Mouse (Mus musculus) layer of hippocampus, adult 11-12 months (tissue): ENCODE results near the gene Mbtps2.

Experiments
- DNase-seq: peaks from one replicate; pipeline ENCODE4 v3.0.0; 2022; ENCODE audit warnings: low spot score

The Mbtps2 gene

DNA sequence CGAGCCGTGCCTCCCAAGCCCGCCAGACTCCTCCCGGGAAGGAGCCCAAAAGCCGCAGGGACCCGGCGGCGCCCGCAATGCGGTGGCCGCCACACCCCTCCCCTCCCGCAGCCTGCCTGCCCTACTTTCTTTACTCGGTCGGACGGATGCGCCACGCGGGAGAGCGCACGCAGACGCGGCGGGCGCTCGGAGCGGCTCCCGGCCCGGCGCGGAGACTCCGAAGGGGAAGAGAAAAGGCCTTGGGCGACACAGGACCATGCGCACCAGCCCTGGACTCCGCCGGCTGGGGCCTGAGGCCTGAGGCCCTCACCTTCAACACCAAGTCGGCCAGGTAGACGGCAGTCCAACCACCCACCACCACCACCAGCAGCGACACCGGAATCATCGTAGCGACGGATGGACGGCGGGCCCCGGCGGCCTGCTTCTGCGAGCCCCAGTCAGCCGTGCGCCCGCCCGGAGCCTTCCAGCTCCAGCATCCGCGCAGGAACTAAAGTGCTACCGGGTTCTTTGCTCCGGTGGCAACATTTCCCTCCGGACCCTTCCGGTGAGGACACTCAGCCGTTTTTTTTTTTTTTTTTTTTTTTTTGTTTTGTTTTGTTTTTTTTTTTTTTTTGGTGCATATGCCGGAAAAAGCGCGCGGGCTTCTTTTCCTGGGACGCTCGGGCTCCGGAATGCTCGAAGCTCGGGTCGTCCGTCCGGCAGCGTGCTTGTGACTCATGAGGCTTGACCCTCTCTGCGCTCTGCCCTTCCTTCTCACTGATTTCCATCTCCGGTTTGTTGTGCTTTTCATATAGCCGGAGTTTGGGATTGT is at the start of gene Mbtps2:
Gene Mbtps2, minus strand, starts transcription at position 530 of the 811 bp plus-strand sequence.
- DNase-seq: peak; percentile 57

DNA sequence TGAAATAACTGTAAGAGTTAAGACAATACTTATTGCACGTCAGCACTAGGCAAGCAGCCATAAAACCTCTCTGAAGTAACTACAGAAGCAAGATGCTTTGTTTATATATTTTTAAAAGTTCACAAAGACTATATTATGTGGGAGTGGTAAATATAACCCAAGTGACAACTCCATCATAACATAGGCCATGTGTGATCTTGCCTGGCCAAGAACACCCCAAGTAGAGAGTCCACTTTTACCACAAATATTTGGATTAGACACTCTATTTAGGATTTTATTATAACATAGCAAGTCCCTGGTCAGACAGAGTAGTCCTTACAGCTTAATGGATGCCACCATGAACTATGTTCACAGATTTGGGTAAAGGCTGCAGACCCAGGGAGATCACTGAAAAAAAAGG is 47.9 kb upstream of the Mbtps2 start:
- no peak for DNase-seq

DNA sequence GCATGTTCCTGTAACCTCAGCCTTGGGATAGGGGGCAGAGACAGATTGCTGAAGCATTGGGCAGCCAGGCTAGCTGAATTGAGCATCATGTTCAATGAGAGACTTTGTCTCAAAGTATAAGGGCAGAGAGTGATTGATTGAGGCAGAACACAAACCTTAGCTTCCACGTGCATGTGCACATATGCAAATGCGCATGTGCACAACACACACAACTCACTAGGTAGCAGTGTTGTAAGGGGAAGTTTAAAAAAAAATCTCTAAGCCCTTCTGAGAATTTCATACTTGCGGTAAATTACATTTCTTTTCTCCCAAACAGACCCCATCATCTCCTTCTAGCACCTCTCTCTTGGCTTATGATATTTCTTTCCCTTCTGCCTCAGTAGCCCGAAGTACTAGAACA is 46.2 kb upstream of the Mbtps2 start:
- no peak for DNase-seq

DNA sequence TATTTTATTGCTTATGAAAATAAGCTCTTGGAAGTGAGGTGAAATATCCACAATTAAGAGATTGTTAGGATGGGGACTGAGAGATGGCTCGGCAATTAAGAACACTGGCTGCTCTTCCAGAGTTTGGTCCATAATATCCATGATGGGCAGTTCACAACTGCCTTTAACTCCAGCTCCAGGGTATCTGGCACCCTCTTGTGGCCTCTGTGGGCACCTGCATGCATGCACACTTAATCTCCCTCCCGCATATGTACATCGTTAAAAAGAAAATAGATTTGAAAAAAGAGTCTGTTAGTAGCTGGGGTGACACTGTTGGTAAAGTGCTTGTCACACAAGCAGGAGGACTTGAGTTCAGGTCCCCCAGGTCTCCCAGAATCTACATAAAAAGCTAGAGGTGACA is 45.8 kb upstream of the Mbtps2 start:
- peak; percentile 40 for DNase-seq

DNA sequence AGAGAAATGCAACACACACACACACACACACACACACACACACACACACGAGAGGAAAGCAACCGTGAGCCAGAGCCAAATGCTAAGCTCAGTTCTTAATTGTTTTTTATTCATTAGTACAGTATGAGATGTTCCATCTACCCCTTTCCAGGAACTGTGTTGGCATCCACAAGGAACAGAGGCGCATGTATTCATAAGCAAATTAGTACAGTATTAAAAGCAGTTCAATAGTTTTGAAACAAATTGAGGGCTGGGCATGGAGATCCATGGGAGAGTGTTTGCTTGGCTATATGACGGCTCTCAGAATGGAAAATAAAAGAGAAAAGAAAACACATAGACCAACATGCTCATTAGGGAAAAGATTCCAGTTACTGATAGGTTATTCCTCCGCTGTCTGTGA is 44.3 kb upstream of the Mbtps2 start:
- no peak for DNase-seq

DNA sequence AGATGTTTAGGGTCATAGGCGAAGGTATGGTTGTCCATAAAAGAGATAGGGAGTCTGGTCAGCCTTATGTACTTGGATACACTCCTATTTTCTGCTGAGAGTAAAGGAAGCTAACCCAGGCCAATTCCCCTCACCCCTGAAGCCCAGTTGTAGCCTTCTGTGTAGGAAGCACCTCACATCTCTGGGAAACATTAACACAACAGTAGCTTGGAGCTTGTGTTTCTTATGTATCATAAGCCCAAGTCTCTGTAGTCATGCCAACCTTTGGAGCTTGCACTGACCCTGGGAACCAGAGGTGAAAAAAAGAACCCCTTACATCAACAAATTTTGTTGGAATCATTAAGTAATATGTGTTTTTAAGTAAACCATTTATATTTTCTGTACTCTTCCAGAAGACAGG is 38.7 kb upstream of the Mbtps2 start:
- no peak for DNase-seq

DNA sequence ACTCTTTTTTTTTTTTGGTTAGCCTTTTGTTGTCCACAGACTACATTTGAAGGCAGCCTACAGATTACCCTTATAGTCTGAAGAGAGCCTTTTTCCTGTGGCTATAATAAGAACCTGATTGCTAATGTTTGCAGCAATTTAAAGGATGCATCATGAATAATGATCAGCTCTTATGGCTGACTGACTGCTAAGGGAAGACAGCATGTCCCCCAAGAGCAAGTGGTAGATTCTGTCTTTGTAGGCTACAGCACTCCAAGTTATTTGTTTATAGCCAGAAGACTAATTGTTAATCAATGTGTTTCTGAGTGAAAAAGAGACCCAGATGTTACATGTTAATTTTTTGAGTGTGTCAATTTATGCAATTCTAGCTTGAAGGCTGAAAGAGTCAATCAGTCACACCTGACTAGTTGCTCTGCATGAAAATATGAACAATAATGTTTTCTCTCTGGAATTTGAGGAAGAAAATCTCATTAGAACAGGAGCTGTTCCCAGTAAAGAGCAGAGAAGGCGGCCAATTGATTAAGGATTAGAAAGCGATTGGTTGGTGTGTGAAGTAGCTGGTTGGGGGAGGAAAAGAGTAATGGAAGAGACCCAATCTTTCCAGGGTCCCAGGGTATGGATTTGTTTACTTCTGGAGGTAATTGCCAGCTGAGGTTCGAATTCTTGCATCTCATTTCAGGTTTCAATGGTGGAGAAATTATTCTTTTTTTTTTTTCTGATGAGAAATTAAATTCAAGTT is 35.3 kb upstream of the Mbtps2 start:
- no peak for DNase-seq

DNA sequence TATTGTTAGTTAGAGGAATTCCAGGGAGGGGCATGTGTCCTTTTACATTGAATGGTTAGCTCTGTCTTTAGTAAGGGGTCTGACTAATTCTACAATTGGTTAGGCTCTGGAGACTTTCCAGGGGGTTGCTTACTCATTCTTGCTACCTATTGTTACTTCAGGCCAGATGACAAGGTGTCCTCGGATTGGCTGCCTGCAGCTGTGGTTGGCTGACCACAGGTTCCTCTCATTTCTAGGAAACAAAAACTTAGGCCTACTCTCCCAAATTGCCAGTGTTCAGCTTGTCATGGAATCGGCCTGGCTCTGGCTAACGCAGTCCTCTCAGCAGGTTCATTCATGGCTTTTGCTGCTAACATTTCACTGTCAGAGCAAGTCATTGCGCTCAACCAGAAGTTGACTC is 31.8 kb upstream of the Mbtps2 start:
- DNase-seq: no peak

DNA sequence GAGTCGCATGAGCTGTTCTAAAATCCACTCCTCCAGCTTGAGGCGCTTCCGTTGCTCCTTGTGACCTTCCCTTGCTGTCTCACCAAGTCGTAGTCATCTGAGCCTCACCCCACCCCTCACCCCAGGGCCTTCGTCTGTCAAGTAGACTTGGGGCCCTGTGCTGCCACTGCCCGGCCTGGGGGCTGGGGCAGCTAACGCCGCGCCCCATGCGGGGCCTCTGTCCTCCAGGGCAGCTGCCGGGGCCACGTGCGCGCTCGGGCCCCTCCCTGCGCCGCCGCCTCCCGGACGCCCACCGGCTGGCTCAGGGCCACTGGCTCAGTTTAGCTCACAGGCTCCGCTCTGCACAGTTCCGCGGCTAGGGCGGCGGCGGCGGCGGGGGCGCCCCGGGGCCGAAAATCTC is 14.4 kb upstream of the Mbtps2 start:
- DNase-seq: peak; percentile 20

DNA sequence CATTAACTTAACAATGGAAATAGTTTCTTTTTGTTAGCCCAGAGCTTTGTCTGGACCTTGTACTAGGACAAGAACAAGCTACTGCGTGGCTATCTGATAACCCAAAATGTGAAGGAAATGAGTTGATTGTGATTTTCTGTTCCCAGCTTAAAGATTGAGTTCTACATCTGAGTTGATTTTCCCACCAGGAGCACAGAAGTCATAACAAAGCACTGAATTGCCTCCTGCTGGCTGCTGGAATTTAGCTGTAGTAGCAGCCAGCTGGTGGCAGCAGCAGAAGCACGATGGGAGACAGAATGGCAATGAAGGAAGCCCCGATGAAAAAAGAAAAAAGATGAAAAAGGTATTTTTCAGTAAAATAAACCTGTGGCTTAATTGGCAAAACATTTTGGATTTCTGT is 2.9 kb upstream of the Mbtps2 start:
- DNase-seq: peak; percentile 39

DNA sequence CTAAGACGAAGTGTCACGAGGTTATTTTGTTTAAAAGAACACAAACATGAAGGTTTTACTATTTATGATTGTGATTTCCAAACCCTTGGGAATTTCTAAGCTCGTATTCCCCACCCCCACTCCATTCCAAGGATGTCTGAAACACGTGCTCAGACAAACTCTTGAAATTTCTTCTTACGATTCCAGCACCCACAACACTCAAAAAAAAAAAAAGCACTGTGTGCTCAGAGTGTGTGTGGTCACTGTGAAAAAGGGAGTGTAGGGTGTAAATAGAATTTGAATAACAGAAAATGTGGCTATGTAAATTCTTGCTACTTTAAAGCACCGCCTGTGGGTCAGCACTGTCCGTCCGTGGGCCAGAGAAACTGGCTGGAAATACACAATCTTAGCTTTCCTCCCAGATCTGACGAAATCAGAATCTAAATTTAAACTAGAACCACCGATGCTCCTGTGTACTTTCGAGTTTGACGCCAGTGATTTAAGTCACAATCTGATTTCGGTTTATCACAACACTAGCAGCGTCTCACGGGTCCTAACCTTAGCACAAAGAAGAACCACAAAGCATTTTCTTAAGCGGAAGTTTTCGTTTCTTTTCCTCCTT is 830 bp downstream of the Mbtps2 start:
- no peak for DNase-seq

DNA sequence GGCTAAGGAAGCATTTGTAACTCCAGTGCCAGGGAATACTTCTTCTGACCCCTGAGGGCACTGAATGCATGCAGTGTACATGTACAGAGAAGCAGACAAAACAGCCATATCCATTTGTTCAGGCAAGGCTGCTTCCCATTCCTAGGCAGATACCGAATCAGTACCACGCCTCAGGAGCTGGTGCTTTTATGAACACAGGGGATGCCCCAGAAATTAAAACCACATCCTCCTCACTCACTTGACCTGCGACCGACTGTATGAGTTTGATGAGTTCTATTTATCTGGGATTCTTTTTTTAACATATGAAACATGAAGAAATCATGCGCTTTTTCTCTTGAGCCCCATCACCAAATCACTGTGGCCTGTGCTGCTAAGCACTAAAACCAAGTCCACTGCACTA is 1.7 kb downstream of the Mbtps2 start:
- no peak for DNase-seq

DNA sequence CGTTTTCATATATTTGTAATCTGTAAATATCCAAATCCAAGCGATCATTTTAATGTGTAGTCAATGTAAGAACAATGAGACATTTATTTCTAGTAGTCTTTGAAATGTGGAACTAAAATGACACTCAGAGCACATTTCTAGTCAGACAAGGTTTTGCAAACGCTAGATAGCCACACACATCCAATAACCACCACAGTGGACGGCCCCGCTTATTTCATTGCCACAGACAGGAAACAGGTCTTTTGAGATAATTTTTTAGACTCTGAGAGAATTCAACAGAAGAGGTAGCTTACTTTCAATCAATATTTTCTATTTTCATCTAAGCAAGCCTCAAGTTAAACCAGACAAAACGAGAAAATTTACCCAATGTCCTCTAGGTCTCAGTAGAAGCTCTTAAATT is 2.6 kb downstream of the Mbtps2 start:
- no peak for DNase-seq

DNA sequence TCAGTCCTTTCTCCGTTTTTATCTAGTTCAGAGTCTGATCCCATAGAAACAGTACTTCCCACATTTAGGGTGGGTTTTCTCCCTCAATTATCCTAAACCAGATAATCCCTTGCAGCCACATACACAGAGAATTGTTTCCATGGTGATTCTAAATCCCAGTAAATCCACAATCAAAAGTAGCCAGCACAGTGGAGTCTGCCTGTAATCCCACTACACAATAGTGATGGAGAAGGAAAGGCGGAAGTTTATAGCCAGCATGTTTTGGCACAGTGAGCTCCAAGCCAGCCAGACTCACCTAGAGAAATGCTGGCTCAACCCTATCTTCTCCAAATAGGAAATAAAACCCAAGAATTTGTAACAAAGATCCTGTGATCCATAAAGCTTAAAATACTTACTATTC is 3.9 kb downstream of the Mbtps2 start:
- no peak for DNase-seq

DNA sequence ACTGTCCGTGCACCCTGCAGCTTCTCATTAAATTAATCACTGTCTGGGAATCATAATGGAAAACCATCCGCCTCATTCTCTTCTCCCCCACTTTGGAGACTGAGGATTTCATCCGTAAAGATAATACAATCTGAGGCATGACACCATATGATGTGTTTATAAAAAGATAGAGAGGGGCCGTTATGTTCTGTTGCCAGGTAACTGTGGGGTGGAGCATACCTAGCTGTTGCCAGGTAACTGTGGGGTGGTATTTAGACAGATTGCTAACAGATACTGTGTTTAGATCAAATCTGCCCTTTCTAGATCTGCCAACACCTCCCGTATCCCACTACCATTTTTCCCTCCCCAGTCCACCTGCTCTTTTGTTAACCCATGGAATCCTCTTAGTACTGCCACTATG is 11.5 kb downstream of the Mbtps2 start:
- DNase-seq: no peak

DNA sequence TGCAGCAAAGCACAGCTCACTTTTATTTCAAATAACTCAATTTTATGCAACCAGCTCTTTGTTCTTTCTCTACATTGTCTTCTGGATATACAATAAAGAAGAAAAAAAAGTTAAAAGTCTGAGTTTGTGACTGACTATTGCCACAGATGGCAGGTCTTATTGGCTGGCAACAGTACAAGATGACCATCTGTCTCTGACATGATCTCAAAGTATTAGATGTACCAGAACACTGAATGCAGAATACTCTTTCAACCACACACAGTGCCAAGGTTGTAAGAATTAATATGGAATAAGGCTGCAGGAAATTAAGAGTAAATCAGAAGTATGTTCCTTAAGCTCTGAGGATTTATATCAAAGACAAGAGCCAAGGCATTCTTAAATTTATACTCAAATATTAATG is 12.1 kb downstream of the Mbtps2 start:
- peak; percentile 9 for DNase-seq

DNA sequence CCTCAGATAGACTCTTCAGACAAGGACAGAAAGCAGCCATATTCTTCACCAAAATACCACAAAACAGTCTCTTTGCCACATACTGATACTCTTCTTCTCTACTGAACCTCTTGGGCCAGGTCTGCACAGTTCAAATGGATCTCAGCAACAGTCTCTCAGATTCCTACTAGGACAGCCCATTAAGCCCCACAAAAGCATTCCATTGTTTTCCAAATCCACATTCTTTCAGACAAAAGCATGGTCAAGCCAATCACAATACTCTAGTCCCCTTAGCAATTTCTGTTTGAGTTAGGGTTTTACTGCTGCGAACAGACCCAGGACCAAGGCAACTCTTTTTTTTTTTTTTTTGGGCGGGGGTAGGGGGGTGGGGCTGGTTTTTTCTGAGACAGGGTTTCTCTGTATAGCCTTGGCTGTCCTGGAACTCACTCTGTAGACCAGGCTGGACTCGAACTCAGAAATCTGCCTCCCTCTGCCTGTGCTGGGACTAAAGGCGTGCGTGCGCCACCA is 19.4 kb downstream of the Mbtps2 start:
- no peak for DNase-seq

DNA sequence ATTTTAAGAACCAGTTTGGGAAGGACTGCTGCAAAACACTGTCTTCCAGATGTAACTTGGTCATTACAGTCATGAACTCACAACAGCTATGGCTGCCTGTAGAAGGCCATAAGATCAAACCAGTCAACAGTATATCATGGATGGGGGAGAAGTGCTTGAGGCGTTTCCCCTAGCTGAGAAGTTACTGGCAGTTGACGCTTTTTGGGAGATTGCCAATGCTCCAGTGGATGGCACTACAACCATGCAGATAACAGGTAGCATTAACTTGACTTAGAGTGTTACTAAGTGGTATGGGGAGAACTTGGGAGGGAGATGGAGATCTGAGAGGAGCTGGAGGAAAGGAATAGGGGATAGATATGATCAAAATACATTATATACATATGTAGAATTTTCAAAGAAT is 23.8 kb downstream of the Mbtps2 start:
- no peak for DNase-seq

DNA sequence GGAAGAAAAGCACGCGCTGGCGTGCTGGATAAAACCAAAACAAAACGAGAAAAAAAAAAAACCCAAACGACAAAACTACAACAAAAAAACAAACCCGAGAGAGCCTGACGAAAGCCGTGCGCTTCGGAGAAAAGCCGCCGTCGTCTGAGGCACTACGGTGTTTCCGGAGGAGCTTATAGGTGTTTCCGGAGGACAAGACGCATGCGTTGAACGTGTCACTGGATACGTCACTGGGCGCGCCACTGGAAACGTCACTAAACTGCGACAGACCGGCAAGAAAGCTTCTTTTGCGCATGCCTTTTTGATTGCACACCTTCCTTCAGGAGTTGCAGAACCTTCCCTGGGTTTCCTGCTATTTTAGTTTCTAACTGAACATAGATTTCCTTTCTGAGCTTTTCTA is 29.7 kb downstream of the Mbtps2 start, which contains the start of gene Yy2:
Gene Yy2, minus strand, starts transcription at position 146 of the 400 bp plus-strand sequence.
- no peak for DNase-seq

DNA sequence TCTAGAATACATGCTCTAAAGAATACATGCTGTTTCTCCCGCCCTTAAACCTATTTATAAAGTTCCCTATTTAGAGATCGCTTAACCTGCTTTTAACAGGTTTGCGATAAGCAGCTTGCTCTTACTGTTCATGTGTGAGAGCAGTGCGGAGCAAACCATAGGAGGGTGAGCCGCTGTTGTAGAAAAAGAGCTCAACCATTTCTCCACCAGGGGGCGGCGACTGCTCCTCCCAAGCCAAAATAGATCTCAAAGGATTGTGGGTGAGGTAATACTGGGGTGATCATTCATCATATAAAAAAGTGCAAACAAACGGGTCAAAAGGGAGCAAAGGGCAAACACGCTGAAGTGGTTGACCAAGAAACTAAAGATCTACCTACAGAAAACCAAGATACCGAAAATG is 34.7 kb downstream of the Mbtps2 start:
- no peak for DNase-seq

DNA sequence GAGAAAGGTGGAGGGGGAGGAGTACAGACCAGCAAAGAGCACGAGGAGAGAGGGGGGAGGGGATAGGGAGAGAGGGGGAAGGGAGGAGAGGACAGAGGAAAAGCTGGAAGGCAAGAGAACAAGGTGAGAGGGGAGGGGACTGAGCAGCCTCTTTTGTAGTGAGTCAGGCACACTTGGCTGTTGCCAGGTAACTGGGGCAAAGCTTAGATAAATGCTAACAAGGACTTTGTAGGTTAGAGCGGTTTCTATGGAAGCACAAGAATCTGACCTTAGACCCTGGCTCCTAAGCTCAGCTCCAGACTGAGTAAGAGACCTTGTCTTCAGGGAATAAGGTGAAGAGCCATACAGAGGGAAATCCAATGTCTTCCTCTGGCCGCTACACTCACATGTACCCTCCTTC is 51.4 kb downstream of the Mbtps2 start:
- no peak for DNase-seq

DNA sequence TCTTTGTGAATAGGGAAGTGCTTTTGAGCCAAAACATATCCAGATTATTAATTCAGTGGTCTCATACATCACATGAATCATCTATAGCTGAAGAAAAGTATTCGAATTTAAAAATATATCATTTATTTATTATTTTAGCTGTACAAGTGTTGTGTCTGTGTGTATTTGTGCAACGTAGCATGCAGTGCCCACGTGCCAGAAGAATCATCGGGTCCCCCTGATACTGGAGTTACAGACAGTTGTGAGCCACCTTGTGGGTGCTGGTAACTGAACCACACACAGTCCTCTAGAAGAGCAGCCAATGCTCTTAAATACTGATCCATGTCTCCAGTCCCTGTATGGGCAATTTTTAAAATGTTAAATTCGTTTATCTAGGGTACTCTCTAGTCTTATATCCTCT is 92.1 kb downstream of the Mbtps2 start:
- DNase-seq: no peak

DNA sequence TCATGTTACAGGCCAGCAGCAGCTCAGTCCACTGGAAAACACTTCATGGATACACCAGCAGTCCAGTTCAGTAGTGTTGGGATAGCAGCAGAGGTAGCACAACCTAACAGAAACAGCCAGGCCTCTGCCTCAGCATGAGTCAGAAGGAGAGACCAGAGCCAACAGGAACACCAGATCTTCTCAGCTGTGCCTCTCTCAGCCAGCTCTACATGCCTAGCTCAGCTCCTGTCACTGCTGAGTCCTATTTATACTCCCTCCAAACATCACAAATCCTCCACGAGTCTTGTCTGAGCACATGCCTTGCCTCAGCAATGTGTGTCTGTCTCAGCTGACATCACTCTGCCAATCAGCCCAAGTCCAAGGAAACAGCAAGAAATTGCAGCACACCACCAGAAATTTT is 94.0 kb downstream of the Mbtps2 start:
- no peak for DNase-seq
